ENCODE assay signal across 7 mouse cellular contexts in the genomic region with DNA sequence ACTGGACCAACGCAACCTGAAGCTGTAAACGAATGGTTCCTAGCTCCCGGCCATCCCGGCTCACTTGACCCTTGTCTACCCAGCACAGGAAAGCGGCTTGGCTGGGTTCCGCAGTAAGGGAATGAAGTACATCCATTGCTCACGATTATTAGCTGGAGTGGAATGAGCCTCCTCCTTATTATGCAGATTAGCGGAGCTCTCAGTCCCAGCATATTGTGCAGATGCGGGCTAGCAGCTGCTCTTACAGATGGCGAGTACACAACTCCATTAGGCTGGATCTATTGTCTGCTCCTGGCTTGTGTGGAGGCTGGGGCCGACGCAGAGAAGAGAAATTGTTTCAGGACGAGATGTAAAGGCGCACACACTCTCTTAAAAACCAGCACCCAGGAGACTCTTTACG.
DNase-seq lines count a peak whose midpoint lies in the region; ATAC-seq and TF ChIP-seq lines count a peak whose summit lies in the region.

No protein-coding gene starts in this region.

- no peak for TF ChIP-seq POLR2A in brain, embryonic 14.5 days (IDR thresholded peaks at IDR 0.05; ENCODE audit: borderline replicate concordance, extremely low read depth, insufficient read depth, insufficient read length, poor library complexity, severe bottlenecking)

- WGBS in embryonic facial prominence, embryonic 13.5 days: 61% methylated on average over 15 of the region's 15 CpGs
- WGBS in liver, postnatal 0 days (ENCODE audit: insufficient replicate concordance): 80% methylated on average over 15 of the region's 15 CpGs

- H3K9me3 ChIP-seq in embryonic facial prominence, embryonic 13.5 days: no peaks in the 10 kb centered on the region
- H3K9me3 ChIP-seq in liver, postnatal 0 days (ENCODE audit: low read length): no peaks in the 10 kb centered on the region; the same call in 1 of the 2 replicates

- ATAC-seq in embryonic facial prominence, embryonic 13.5 days (ENCODE audit: insufficient number of reproducible peaks, insufficient read depth, low FRiP score, low TSS enrichment, low read depth): no peak
- ATAC-seq in liver, postnatal 0 days: no peak

- H3K27ac ChIP-seq in embryonic facial prominence, embryonic 13.5 days: peak overlapping the region; percentile 2; the same call in 1 of the 2 replicates
- no peak overlapping the region for H3K27ac ChIP-seq in liver, postnatal 0 days (ENCODE audit: low read depth)

- H3K27me3 ChIP-seq in embryonic facial prominence, embryonic 13.5 days: no peaks in the 10 kb centered on the region
- H3K27me3 ChIP-seq in liver, postnatal 0 days (ENCODE audit: insufficient read depth, low read length): no peaks in the 10 kb centered on the region

- no peak overlapping the region for H3K9ac ChIP-seq in embryonic facial prominence, embryonic 13.5 days
- no peak overlapping the region for H3K9ac ChIP-seq in liver, postnatal 0 days (replicated peaks)

- H3K4me3 ChIP-seq in embryonic facial prominence, embryonic 13.5 days: no peak overlapping the region
- H3K4me3 ChIP-seq in liver, postnatal 0 days (ENCODE audit: low read depth, low read length): no peak overlapping the region

- DNase-seq in brain, embryonic 14.5 days (ENCODE audit: low read depth): peak; percentile 97
- DNase-seq in layer of hippocampus, adult 18-20 months (ENCODE audit: low spot score in 2 of 2): peak; percentile 30 to 81
- peak; percentile 36 for DNase-seq in neural tube, embryonic 10.5 days (ENCODE audit: extremely low spot score, low spot score)
- DNase-seq in MN1 (ENCODE audit: low spot score): no peak
- DNase-seq in liver, postnatal 0 days: no peak
- no peak for DNase-seq in adrenal gland, postnatal 14 days

- TF ChIP-seq CTCF in brain, embryonic 14.5 days (IDR thresholded peaks at IDR 0.05; ENCODE audit: borderline replicate concordance, extremely low read depth, insufficient read depth, insufficient read length): no peak
- no peak for TF ChIP-seq CTCF in liver, postnatal 0 days (IDR thresholded peaks at IDR 0.05; ENCODE audit: low read depth)

- H3K36me3 ChIP-seq in embryonic facial prominence, embryonic 13.5 days: no peaks in the 10 kb centered on the region
- H3K36me3 ChIP-seq in liver, postnatal 0 days (replicated peaks; ENCODE audit: insufficient read depth, low read length): no peaks in the 10 kb centered on the region

- peak overlapping the region; percentile 28; the same call in 1 of the 2 replicates for H3K4me2 ChIP-seq in embryonic facial prominence, embryonic 13.5 days
- H3K4me2 ChIP-seq in liver, postnatal 0 days (ENCODE audit: low read depth, low read length): no peak overlapping the region

- no peak for TF ChIP-seq EP300 in liver, postnatal 0 days (IDR thresholded peaks at IDR 0.05; ENCODE audit: low read depth)

- H3K4me1 ChIP-seq in embryonic facial prominence, embryonic 13.5 days: 0 out of 2 replicates have a peak, but pooled peaks cover 3% of the 10 kb centered on the region
- no peaks in the 10 kb centered on the region for H3K4me1 ChIP-seq in liver, postnatal 0 days (ENCODE audit: insufficient read depth)

Comparison
In these comparisons a context has a peak if more than half of its experiments do, and no peak if none do; other contexts are left out.
1. DNase-seq: peak in brain, embryonic 14.5 days (single experiment), layer of hippocampus, adult 18-20 months (2 of 2) and neural tube, embryonic 10.5 days (single experiment); none in MN1 (single experiment), liver, postnatal 0 days (single experiment) and adrenal gland, postnatal 14 days (single experiment).